Mouse (Mus musculus) MEL (cell line): Measurements from ENCODE around the gene Sptlc2. TPM values are rescaled to one million over a fixed set of nuclear protein-coding genes. Genes with fewer than 3 reads are reported as not detected.

Experiments used
- DNase-seq: peaks from one replicate; pipeline ENCODE4 v3.0.0; 2011; ENCODE audit warnings: low read depth, low spot score
- H3K27ac ChIP-seq: 2 replicates; pipeline ENCODE4 v1.5.1; 2012; ENCODE audit warnings: low read depth, mild to moderate bottlenecking, control low read depth, low read length, moderate library complexity; ENCODE audit not compliant: control insufficient read depth
- H3K27me3 ChIP-seq, 2 experiments: fragments of 150-350 bp in 1 of 2; sonication (generic) in 1 of 2; 2 replicates each; pipeline ENCODE4 v1.6.1; 2012; ENCODE audit warnings: low read length in 2 of 2, mild to moderate bottlenecking in 2 of 2, improper control_type of control experiment in 1 of 2, moderate library complexity in 1 of 2; ENCODE audit not compliant: insufficient read depth in 2 of 2, control insufficient read depth in 1 of 2
- H3K36me3 ChIP-seq, 2 experiments: 2 replicates each; pipeline ENCODE4 v1.6.1; 2012 to 2014; ENCODE audit warnings: low read length in 2 of 2, improper control_type of control experiment in 1 of 2, inconsistent platforms in 1 of 2, mild to moderate bottlenecking in 1 of 2; ENCODE audit not compliant: insufficient read depth in 2 of 2, control insufficient read depth in 1 of 2
- H3K4me1 ChIP-seq, 2 experiments: fragments of 150-350 bp in 1 of 2; sonication (generic) in 1 of 2; 2 replicates each; pipeline ENCODE4 v1.6.1; 2012; ENCODE audit warnings: low read length in 2 of 2, improper control_type of control experiment in 1 of 2, mild to moderate bottlenecking in 1 of 2; ENCODE audit not compliant: insufficient read depth in 2 of 2, control insufficient read depth in 1 of 2
- H3K4me3 ChIP-seq, 2 experiments: fragments of 150-350 bp in 1 of 2; sonication (generic) in 1 of 2; 2 replicates each; pipeline ENCODE4 v1.5.1; 2012; ENCODE audit warnings: low read depth in 2 of 2, low read length in 2 of 2, mild to moderate bottlenecking in 2 of 2, moderate library complexity in 2 of 2, control low read depth in 1 of 2, improper control_type of control experiment in 1 of 2; ENCODE audit not compliant: control insufficient read depth in 1 of 2, insufficient read depth in 1 of 2
- H3K79me2 ChIP-seq: 2 replicates; pipeline ENCODE4 v1.6.1; 2012; ENCODE audit warnings: mild to moderate bottlenecking, low read length, moderate library complexity; ENCODE audit not compliant: control insufficient read depth, poor library complexity, insufficient read depth
- H3K9ac ChIP-seq: 2 replicates; pipeline ENCODE4 v1.6.1; 2012; ENCODE audit warnings: low read depth, mild to moderate bottlenecking, control low read depth, low read length, moderate library complexity; ENCODE audit not compliant: control insufficient read depth, poor library complexity, severe bottlenecking
- H3K9me3 ChIP-seq: fragments of 150-350 bp; sonication (generic); replicated peaks from 2 replicates; pipeline ENCODE4 v1.6.1; 2012; ENCODE audit warnings: mild to moderate bottlenecking, low read length, improper control_type of control experiment, moderate library complexity; ENCODE audit not compliant: insufficient read depth
- CHD2 ChIP-seq: IDR thresholded peaks from 2 replicates; pipeline ENCODE4 v1.6.1; 2011; ENCODE audit warnings: low read length, improper control_type of control experiment
- E2F4 ChIP-seq: IDR thresholded peaks from 2 replicates; pipeline ENCODE4 v1.6.1; 2011; ENCODE audit warnings: low read depth, low read length, improper control_type of control experiment, borderline replicate concordance
- ETS1 ChIP-seq: IDR thresholded peaks from 2 replicates; pipeline ENCODE4 v1.6.1; 2012; ENCODE audit warnings: low read depth, mild to moderate bottlenecking, inconsistent platforms, low read length, improper control_type of control experiment, moderate library complexity
- JUND ChIP-seq: IDR thresholded peaks from 2 replicates; pipeline ENCODE4 v1.6.1; 2011; ENCODE audit warnings: low read depth, mild to moderate bottlenecking, improper control_type of control experiment, low read length
- MAX ChIP-seq: IDR thresholded peaks from 2 replicates; pipeline ENCODE4 v1.6.1; 2011; ENCODE audit warnings: low read length, improper control_type of control experiment
- MAZ ChIP-seq: IDR thresholded peaks from 2 replicates; pipeline ENCODE4 v1.6.1; 2012; ENCODE audit warnings: low read depth, mild to moderate bottlenecking, inconsistent platforms, low read length, improper control_type of control experiment
- MEF2A ChIP-seq: IDR thresholded peaks from 2 replicates; pipeline ENCODE4 v1.6.1; 2014; ENCODE audit warnings: low read depth, mild to moderate bottlenecking, inconsistent platforms, low read length, improper control_type of control experiment; ENCODE audit not compliant: poor library complexity, insufficient replicate concordance, severe bottlenecking; ENCODE audit errors: extremely low read depth
- MYB ChIP-seq: IDR thresholded peaks from 2 replicates; pipeline ENCODE4 v1.6.1; 2011; ENCODE audit warnings: mild to moderate bottlenecking, low read depth, low read length, improper control_type of control experiment
- NELFE ChIP-seq: IDR thresholded peaks from 2 replicates; pipeline ENCODE4 v1.6.1; 2011; ENCODE audit warnings: low read depth, low read length, improper control_type of control experiment
- RAD21 ChIP-seq: IDR thresholded peaks from 2 replicates; pipeline ENCODE4 v1.6.1; 2011; ENCODE audit warnings: mild to moderate bottlenecking, low read depth, low read length, improper control_type of control experiment
- RCOR1 ChIP-seq: IDR thresholded peaks from 2 replicates; pipeline ENCODE4 v1.6.1; 2012; ENCODE audit warnings: low read depth, mild to moderate bottlenecking, inconsistent platforms, low read length, improper control_type of control experiment
- SMC3 ChIP-seq: IDR thresholded peaks from 2 replicates; pipeline ENCODE4 v1.6.1; 2011; ENCODE audit warnings: low read depth, low read length, improper control_type of control experiment
- TCF12 ChIP-seq: IDR thresholded peaks from 2 replicates; pipeline ENCODE4 v1.6.1; 2014; ENCODE audit warnings: low read depth, mild to moderate bottlenecking, inconsistent platforms, low read length, improper control_type of control experiment, moderate library complexity
- UBTF ChIP-seq: IDR thresholded peaks from 2 replicates; pipeline ENCODE4 v1.6.1; 2012; ENCODE audit warnings: low read depth, mild to moderate bottlenecking, inconsistent platforms, low read length, improper control_type of control experiment, moderate library complexity, borderline replicate concordance; ENCODE audit not compliant: insufficient read depth
- USF2 ChIP-seq, 2 experiments: IDR thresholded peaks; 2 replicates each; pipeline ENCODE4 v1.6.1; 2011 to 2012; ENCODE audit warnings: improper control_type of control experiment in 2 of 2, low read length in 2 of 2, borderline replicate concordance in 1 of 2, inconsistent platforms in 1 of 2, low read depth in 1 of 2, mild to moderate bottlenecking in 1 of 2; ENCODE audit not compliant: insufficient read depth in 1 of 2
- ZKSCAN1 ChIP-seq: IDR thresholded peaks from 2 replicates; pipeline ENCODE4 v1.6.1; 2012; ENCODE audit warnings: low read depth, mild to moderate bottlenecking, inconsistent platforms, low read length, improper control_type of control experiment, moderate library complexity
- ZMIZ1 ChIP-seq: IDR thresholded peaks from 2 replicates; pipeline ENCODE4 v1.6.1; 2012; ENCODE audit warnings: low read depth, mild to moderate bottlenecking, inconsistent platforms, low read length, improper control_type of control experiment, moderate library complexity
- ZNF384 ChIP-seq: IDR thresholded peaks from 2 replicates; pipeline ENCODE4 v1.6.1; 2012; ENCODE audit warnings: low read depth, mild to moderate bottlenecking, inconsistent platforms, low read length, improper control_type of control experiment
- polyA plus RNA-seq, 2 experiments: library from polyadenylated mRNA; stranded (reverse) in 1 of 2; unstranded in 1 of 2; fragments of >175 nt in 1 of 2; fragments of >200 nt in 1 of 2; gene quantifications; 2 replicates each; pipeline versions ENCODE4 v1.2.1 to v1.2.4; 2012; ENCODE audit warnings: low replicate concordance in 2 of 2, low read depth in 1 of 2; ENCODE audit not compliant: insufficient read length in 2 of 2, insufficient read depth in 1 of 2, missing spikeins in 1 of 2
- total RNA-seq: library from RNA; depleted of rRNA; stranded (reverse); fragments of 300-350 nt; gene quantifications from 2 replicates; pipeline ENCODE4 v1.2.3, GENCODE M21; 2012

Gene Sptlc2
- total and polyA plus RNA-seq, 3 experiments = 61.6 to 75.9 TPM; not detected in 1

DNA sequence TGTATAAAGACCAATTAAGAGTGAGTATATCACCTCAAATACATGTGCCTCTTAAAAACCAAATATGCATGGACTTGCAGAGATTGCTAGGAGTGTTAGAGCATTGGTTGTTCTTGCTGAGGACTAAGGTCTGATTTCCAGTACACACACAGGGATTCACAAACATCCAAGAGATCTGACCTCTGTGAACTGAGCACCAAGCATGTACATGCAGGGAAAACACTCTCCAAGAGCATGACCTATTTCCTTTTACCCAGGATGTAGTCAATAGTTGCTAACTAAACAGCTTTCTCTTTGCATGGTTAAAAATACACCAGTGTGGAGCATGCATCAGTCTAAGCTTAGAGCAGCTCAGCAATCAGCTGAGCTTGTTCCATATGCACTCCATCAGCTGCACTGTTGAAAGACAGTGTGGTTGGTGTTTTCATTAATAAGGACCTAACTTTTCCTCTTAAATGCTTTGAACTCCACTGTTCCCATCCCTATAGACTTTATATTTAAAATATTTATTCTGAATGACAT, 45.0 kb downstream of the Sptlc2 start:
- Histone ChIP-seq H3K27ac (no peak overlapping the region), H3K9ac (no peak overlapping the region), H3K9me3 (no peaks in the 10 kb centered on the region), H3K27me3 (no peaks in the 10 kb centered on the region), H3K36me3 (peaks cover 0 to 17% of the 10 kb centered on the region in 2 experiments; a peak in 2 of 4 replicates), H3K4me1 (no peaks in the 10 kb centered on the region), H3K4me3 (no peak overlapping the region), H3K79me2 (no peaks in the 10 kb centered on the region)
- DNase-seq = no peak
- TF ChIP-seq ZMIZ1 (no peak), NELFE (no peak), CHD2 (no peak), MAX (no peak), JUND (no peak), SMC3 (no peak), USF2 (IDR thresholded peaks at IDR 0.05; ENCODE audit: borderline replicate concordance in 1 of 2, insufficient read depth in 1 of 2, low read depth in 1 of 2, low read length in 2 of 2) (no peak), RAD21 (no peak), ZNF384 (no peak), E2F4 (no peak), RCOR1 (no peak), MAZ (no peak), ZKSCAN1 (no peak), MYB (no peak), TCF12 (no peak), MEF2A (no peak), UBTF (no peak)

DNA sequence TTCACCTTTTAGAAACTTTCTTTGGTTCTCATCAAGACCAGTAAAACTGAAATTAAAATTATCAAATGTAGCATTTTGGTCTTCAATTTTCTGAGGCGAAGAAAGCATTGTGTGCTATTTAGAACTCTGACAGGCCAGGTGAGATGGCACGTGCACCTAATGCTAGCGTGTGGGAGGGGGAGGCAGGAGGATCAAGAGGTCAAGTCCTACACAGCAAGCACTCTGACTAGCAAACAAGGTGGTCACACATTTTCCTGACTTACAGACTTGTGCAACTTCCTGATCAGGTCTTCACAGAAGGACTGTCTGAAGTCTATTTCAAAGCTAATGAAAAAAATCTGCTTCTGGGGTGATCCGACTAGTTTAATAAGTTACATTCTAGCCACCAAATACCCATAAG, 50.1 kb downstream of the Sptlc2 start:
- no peaks in the 10 kb centered on the region for H3K79me2 ChIP-seq
- H3K36me3 ChIP-seq = peaks cover 0 to 8% of the 10 kb centered on the region in 2 experiments; a peak in 2 of 4 replicates
- no peak overlapping the region for H3K4me3 ChIP-seq
- no peak for TF ChIP-seq MEF2A
- TF ChIP-seq ETS1 = no peak
- no peak for TF ChIP-seq CHD2
- no peaks in the 10 kb centered on the region for H3K27me3 ChIP-seq
- no peak overlapping the region for H3K9ac ChIP-seq
- no peak for DNase-seq
- H3K4me1 ChIP-seq = no peaks in the 10 kb centered on the region
- no peaks in the 10 kb centered on the region for H3K9me3 ChIP-seq
- H3K27ac ChIP-seq = no peak overlapping the region
